Mouse (Mus musculus): ENCODE results near the gene Abcd1. TPM values are rescaled to one million over a fixed set of nuclear protein-coding genes. Genes with fewer than 3 reads are reported as not detected.
"Not testable (repeated sequence)": the region's sequence is repeated elsewhere in the genome, so short reads cannot be mapped to it uniquely, and the experiment has no call there.

The Abcd1 gene
- polyA plus RNA-seq, 1 experiment: 14.7 TPM

DNA sequence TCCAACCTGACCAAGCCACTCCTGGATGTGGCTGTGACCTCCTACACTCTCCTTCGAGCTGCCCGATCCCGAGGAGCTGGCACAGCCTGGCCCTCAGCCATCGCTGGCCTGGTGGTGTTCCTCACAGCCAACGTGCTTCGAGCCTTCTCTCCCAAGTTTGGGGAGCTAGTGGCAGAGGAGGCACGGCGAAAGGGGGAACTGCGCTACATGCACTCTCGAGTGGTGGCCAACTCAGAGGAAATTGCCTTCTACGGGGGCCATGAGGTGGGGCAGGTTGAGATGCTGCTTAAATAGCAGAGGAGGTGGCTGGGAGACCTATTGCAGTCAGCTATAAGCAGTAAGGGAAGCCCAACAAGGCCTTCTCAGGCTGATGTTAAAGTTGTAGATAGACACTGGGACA lies 1.3 kb downstream of the Abcd1 start:
- Histone ChIP-seq H3K27me3 (ENCODE audit: control insufficient read depth, insufficient read depth, low read length) (no peaks in the 10 kb centered on the region), H3K4me3 (replicated peaks; ENCODE audit: insufficient read depth, low read depth, low read length) (peak overlapping the region; percentile 61), H3K27ac (ENCODE audit: insufficient read depth, low read length) (0 out of 2 replicates have a peak overlapping the region, but pooled peaks have one; percentile 86), H3K4me1 (ENCODE audit: control insufficient read depth, insufficient read depth, low read length) (peaks cover 4% of the 10 kb centered on the region; the same call in 1 of the 2 replicates)
- TF ChIP-seq POLR2A (IDR thresholded peaks at IDR 0.05; ENCODE audit: borderline replicate concordance, insufficient read depth, low read length): no peak
- no peak for TF ChIP-seq CTCF (IDR thresholded peaks at IDR 0.05; ENCODE audit: borderline replicate concordance, insufficient read depth, low read depth, low read length)
- DNase-seq: peak; percentile 27 to 29
- 33% methylated on average over 11 of the region's 11 CpGs for WGBS

DNA sequence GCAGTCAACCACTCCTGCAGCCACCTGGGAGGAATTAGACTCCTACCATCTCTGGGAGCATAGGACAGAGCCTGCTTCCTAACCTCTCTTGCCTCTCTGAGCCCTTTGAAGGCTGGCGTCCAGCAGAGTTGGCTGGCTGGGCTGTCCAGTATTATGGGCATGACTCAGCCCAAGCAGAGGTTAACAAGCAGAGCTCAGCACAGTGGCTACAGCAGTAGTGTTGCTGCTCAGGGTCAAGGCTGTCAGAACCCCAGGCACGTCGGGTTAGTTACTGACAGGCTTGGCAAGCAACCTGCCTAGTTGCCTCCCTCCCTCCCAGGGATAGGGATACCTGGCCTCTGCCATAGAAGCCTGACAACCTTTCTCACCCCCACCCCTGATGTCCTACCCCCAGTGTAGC lies 1.9 kb downstream of the Abcd1 start:
- H3K4me3 ChIP-seq (replicated peaks; ENCODE audit: insufficient read depth, low read depth, low read length): no peak overlapping the region
- peaks cover 4% of the 10 kb centered on the region; the same call in 1 of the 2 replicates for H3K4me1 ChIP-seq (ENCODE audit: control insufficient read depth, insufficient read depth, low read length)
- no peak overlapping the region for H3K27ac ChIP-seq (ENCODE audit: insufficient read depth, low read length)
- WGBS: 24% methylated on average over 3 of the region's 3 CpGs
- no peaks in the 10 kb centered on the region for H3K27me3 ChIP-seq (ENCODE audit: control insufficient read depth, insufficient read depth, low read length)
- DNase-seq: peak; percentile 18 to 20
- no peak for TF ChIP-seq POLR2A (IDR thresholded peaks at IDR 0.05; ENCODE audit: borderline replicate concordance, insufficient read depth, low read length)
- TF ChIP-seq CTCF (IDR thresholded peaks at IDR 0.05; ENCODE audit: borderline replicate concordance, insufficient read depth, low read depth, low read length): no peak

DNA sequence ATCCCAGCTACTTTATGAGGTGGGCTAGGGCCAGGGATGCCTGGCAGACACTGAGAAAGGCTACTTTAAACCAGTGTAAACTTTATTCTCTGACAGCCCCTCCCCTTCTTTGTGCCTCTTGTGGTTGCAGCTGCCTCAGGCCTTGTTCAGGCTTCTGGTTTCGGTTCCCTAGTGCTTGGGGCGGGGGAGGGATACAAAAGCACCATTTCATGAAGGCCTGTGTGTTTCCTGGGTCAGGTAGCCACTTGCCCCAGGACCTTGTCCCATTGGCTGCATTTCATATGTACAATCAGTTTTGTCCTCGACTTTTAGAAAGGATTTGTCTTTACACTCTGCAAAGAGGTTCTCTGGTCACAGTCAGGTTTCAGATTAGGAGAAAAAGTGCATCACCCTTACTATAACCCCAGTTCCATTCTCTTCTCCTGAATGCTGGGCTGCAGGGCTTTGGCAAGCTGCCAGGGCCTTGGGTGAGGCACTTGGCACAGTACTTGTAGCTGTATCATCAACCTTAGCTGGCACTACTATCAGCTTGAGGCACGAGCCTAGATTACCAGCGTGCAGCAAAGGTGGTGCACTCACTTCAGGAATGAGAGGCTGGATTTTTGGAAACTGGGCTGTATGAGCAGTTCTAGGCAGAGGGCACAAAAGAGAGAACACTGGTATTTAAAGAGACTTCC lies 2.4 kb downstream of the Abcd1 start:
- TF ChIP-seq CTCF (IDR thresholded peaks at IDR 0.05; ENCODE audit: borderline replicate concordance, insufficient read depth, low read depth, low read length): no peak
- TF ChIP-seq POLR2A (IDR thresholded peaks at IDR 0.05; ENCODE audit: borderline replicate concordance, insufficient read depth, low read length): no peak
- WGBS: 37% methylated on average over 5 of the region's 5 CpGs
- peak; percentile 32 to 46 for DNase-seq
- Histone ChIP-seq H3K27ac (ENCODE audit: insufficient read depth, low read length) (no peak overlapping the region), H3K4me3 (replicated peaks; ENCODE audit: insufficient read depth, low read depth, low read length) (no peak overlapping the region), H3K27me3 (ENCODE audit: control insufficient read depth, insufficient read depth, low read length) (no peaks in the 10 kb centered on the region), H3K4me1 (ENCODE audit: control insufficient read depth, insufficient read depth, low read length) (peaks cover 4% of the 10 kb centered on the region; the same call in 1 of the 2 replicates)

- Histone ChIP-seq H3K4me3 (replicated peaks; ENCODE audit: insufficient read depth, low read depth, low read length) (no peak overlapping the region), H3K27me3 (ENCODE audit: control insufficient read depth, insufficient read depth, low read length) (no peaks in the 10 kb centered on the region), H3K27ac (ENCODE audit: insufficient read depth, low read length) (no peak overlapping the region), H3K4me1 (ENCODE audit: control insufficient read depth, insufficient read depth, low read length) (no peaks in the 10 kb centered on the region)
- DNase-seq: no peak
- 58% methylated on average over 1 of the region's 1 CpGs for WGBS
- TF ChIP-seq CTCF (IDR thresholded peaks at IDR 0.05; ENCODE audit: borderline replicate concordance, insufficient read depth, low read depth, low read length): no peak
- TF ChIP-seq POLR2A (IDR thresholded peaks at IDR 0.05; ENCODE audit: borderline replicate concordance, insufficient read depth, low read length): no peak
These were observed 14.5 kb downstream of the Abcd1 start for GRCm38 (mm10) chrX:73730908-73731307.

- H3K27ac ChIP-seq (ENCODE audit: insufficient read depth, low read length): no peak overlapping the region
- WGBS: 33% methylated on average over 1 of the region's 1 CpGs
- no peaks in the 10 kb centered on the region for H3K27me3 ChIP-seq (ENCODE audit: control insufficient read depth, insufficient read depth, low read length)
- H3K4me3 ChIP-seq (replicated peaks; ENCODE audit: insufficient read depth, low read depth, low read length): no peak overlapping the region
- TF ChIP-seq POLR2A (IDR thresholded peaks at IDR 0.05; ENCODE audit: borderline replicate concordance, insufficient read depth, low read length) (no peak), CTCF (IDR thresholded peaks at IDR 0.05; ENCODE audit: borderline replicate concordance, insufficient read depth, low read depth, low read length) (no peak)
- no peak for DNase-seq
- no peaks in the 10 kb centered on the region for H3K4me1 ChIP-seq (ENCODE audit: control insufficient read depth, insufficient read depth, low read length)
These were observed 21.8 kb downstream of the Abcd1 start for GRCm38 (mm10) chrX:73738155-73738554.

GRCm38 (mm10) chrX:73739151-73739550 lies 22.8 kb downstream of the Abcd1 start:
- Histone ChIP-seq H3K4me1 (ENCODE audit: control insufficient read depth, insufficient read depth, low read length) (no peaks in the 10 kb centered on the region), H3K4me3 (replicated peaks; ENCODE audit: insufficient read depth, low read depth, low read length) (no peak overlapping the region), H3K27ac (ENCODE audit: insufficient read depth, low read length) (no peak overlapping the region), H3K27me3 (ENCODE audit: control insufficient read depth, insufficient read depth, low read length) (no peaks in the 10 kb centered on the region)
- TF ChIP-seq POLR2A (IDR thresholded peaks at IDR 0.05; ENCODE audit: borderline replicate concordance, insufficient read depth, low read length) (no peak), CTCF (IDR thresholded peaks at IDR 0.05; ENCODE audit: borderline replicate concordance, insufficient read depth, low read depth, low read length) (no peak)
- DNase-seq: no peak
- WGBS: 65% methylated on average over 5 of the region's 5 CpGs

DNA sequence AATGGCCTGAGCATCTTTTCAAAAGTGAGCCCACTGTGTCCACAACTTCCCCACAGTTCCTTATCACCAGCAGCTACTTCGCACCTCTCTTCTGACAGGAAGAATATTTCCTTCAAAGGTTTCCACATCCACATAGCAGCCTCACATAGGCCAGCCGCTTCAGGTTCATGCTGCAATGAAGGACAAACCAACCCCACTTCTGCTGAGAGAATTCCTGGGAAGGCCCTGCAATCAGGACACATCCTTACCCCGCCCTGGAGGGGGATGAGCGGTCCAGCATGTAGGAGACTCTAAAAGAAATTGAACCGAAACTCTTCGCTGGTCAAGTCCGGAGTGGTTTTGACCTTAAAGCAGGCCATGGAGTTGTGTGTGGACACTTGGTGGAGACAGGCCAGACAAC lies 23.4 kb downstream of the Abcd1 start:
- WGBS: 96% methylated on average over 7 of the region's 7 CpGs
- H3K27ac ChIP-seq (ENCODE audit: insufficient read depth, low read length); H3K27me3 ChIP-seq (ENCODE audit: control insufficient read depth, insufficient read depth, low read length); DNase-seq; H3K4me1 ChIP-seq (ENCODE audit: control insufficient read depth, insufficient read depth, low read length); H3K4me3 ChIP-seq (replicated peaks; ENCODE audit: insufficient read depth, low read depth, low read length): not testable (repeated sequence)

- Histone ChIP-seq H3K27me3 (ENCODE audit: control insufficient read depth, insufficient read depth, low read length) (no peaks in the 10 kb centered on the region), H3K4me1 (ENCODE audit: control insufficient read depth, insufficient read depth, low read length) (no peaks in the 10 kb centered on the region), H3K4me3 (replicated peaks; ENCODE audit: insufficient read depth, low read depth, low read length) (no peak overlapping the region), H3K27ac (ENCODE audit: insufficient read depth, low read length) (no peak overlapping the region)
- 74% methylated on average over 1 of the region's 1 CpGs for WGBS
- TF ChIP-seq CTCF (IDR thresholded peaks at IDR 0.05; ENCODE audit: borderline replicate concordance, insufficient read depth, low read depth, low read length): no peak
- TF ChIP-seq POLR2A (IDR thresholded peaks at IDR 0.05; ENCODE audit: borderline replicate concordance, insufficient read depth, low read length): no peak
- DNase-seq: no peak
These were observed 28.5 kb downstream of the Abcd1 start for GRCm38 (mm10) chrX:73744774-73745481.
